In genomic region chr10:78840456-78840855, GRCm38 (mm10) we compare ENCODE assay signal across 41 mouse cellular contexts. TPM values are rescaled to one million over a fixed set of nuclear protein-coding genes. Genes with fewer than 3 reads are reported as not detected.
"Had no signal": no experiment of that assay in that cellular context is flagged by ENCODE, and none has a peak within 500 bp of the region (broad histone marks: within the 10 kb centered on the region; RNA-seq: fewer than 3 reads in every experiment).

No protein-coding gene starts in this region.

RNA-seq across cellular contexts. Expression of gene Olfr1356, which starts 11.5 kb away (rescaled TPM):
- total RNA-seq: heart, postnatal 10 days; heart, postnatal 14 days; heart, postnatal 25 days; heart, postnatal 36 days; heart, postnatal 4 days; hematopoietic stem cell, adult 5-6 weeks; hindbrain, postnatal 0 days; layer of hippocampus, adult 18-20 months; layer of hippocampus, adult 8-10 months; layer of hippocampus, postnatal 10 days; layer of hippocampus, postnatal 14 days; layer of hippocampus, postnatal 25 days; layer of hippocampus, postnatal 36 days; left cerebral cortex, adult 18-20 months; left cerebral cortex, adult 2 months; left cerebral cortex, adult 8-10 months had no signal
- polyA plus RNA-seq: heart, embryonic 12.5 days; heart, embryonic 13.5 days; heart, embryonic 14.5 days; heart, embryonic 15.5 days; heart, embryonic 16.5 days; heart, postnatal 0 days; hindbrain, embryonic 10.5 days; hindbrain, embryonic 11.5 days; hindbrain, embryonic 12.5 days; hindbrain, embryonic 14.5 days; hindbrain, embryonic 15.5 days; hindbrain, embryonic 16.5 days; hindbrain, postnatal 0 days; inflammation-experienced regulatory T-cells, adult 6 months; intestine, embryonic 14.5 days; intestine, embryonic 15.5 days; intestine, embryonic 16.5 days; intestine, postnatal 0 days; kidney, adult 2 months; kidney, embryonic 14.5 days; kidney, embryonic 15.5 days; kidney, embryonic 16.5 days; kidney, postnatal 0 days; large intestine, adult 2 months had no signal

RNA-seq across cellular contexts. Expression of gene Olfr1355, which starts 34.9 kb away (rescaled TPM):
- total RNA-seq: heart, postnatal 10 days; heart, postnatal 14 days; heart, postnatal 25 days; heart, postnatal 36 days; heart, postnatal 4 days; hematopoietic stem cell, adult 5-6 weeks; hindbrain, postnatal 0 days; layer of hippocampus, adult 18-20 months; layer of hippocampus, adult 2 months; layer of hippocampus, adult 8-10 months; layer of hippocampus, postnatal 10 days; layer of hippocampus, postnatal 14 days; layer of hippocampus, postnatal 25 days; layer of hippocampus, postnatal 36 days; left cerebral cortex, adult 18-20 months; left cerebral cortex, adult 2 months; left cerebral cortex, adult 8-10 months had no signal
- polyA plus RNA-seq: heart, embryonic 12.5 days; heart, embryonic 13.5 days; heart, embryonic 14.5 days; heart, embryonic 15.5 days; heart, embryonic 16.5 days; heart, postnatal 0 days; hindbrain, embryonic 10.5 days; hindbrain, embryonic 11.5 days; hindbrain, embryonic 12.5 days; hindbrain, embryonic 13.5 days; hindbrain, embryonic 14.5 days; hindbrain, embryonic 15.5 days; hindbrain, embryonic 16.5 days; hindbrain, postnatal 0 days; inflammation-experienced regulatory T-cells, adult 6 months; intestine, embryonic 14.5 days; intestine, embryonic 15.5 days; intestine, embryonic 16.5 days; intestine, postnatal 0 days; kidney, adult 2 months; kidney, embryonic 14.5 days; kidney, embryonic 15.5 days; kidney, embryonic 16.5 days; kidney, postnatal 0 days; large intestine, adult 2 months had no signal
